Mouse (Mus musculus): ENCODE results near the gene Cbr3.
"Not testable (repeated sequence)": the region's sequence is repeated elsewhere in the genome, so short reads cannot be mapped to it uniquely, and the experiment has no call there.

Cbr3 gene

GRCm38 (mm10) chr16:93682689-93683507 lies at the start of gene Cbr3:
Gene Cbr3 (plus strand): TSS chr16:93683215.
- peak; percentile 23 for DNase-seq (ENCODE audit: low spot score)

GRCm38 (mm10) chr16:93644006-93644405 lies 39.0 kb upstream of the Cbr3 start:
- no peak for DNase-seq (ENCODE audit: low spot score)

DNA sequence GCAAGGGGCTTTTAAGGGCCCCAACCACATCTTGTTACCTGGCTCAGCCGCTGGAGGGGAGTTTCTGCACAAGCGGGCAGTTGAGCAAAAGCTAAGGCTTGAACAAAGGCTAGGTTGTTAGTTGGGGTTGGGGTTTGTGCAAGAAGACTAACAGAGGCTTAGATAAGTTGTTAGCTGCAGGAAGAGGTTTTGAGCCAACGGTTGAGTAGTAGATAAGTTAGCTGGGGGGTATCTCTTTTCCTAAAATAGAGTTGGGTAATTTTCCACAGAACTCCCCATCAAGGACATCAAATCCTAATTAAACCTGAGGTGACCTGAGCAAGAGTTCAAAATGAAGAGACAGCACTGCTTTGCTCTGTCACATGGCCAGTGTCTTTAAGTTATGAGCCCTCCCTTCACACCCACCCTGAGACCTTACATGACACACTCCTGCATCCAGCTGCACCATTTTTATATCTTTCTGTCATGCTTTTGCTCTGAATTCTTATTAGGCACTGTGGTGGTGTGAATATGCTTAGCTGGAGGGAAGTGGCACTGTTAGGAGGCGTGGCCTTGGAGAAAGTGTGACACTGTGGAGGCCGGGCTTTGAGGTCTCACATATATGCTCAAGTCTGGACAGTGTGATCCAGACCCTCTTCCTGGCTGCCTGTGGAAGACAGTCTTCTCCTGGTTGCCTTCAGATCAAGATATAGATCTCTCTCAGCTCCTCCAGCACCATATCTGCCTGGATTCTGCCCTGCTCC lies 34.4 kb upstream of the Cbr3 start:
- DNase-seq (ENCODE audit: low spot score), result no peak

GRCm38 (mm10) chr16:93667976-93668375 lies 15.0 kb upstream of the Cbr3 start:
- no peak for DNase-seq (ENCODE audit: low spot score)

- no peak for DNase-seq (ENCODE audit: low spot score)
Observed at GRCm38 (mm10) chr16:93669521-93669920, 13.5 kb upstream of the Cbr3 start.

- not testable (repeated sequence) for DNase-seq (ENCODE audit: low spot score)
Observed at GRCm38 (mm10) chr16:93670466-93670865, 12.5 kb upstream of the Cbr3 start.

DNA sequence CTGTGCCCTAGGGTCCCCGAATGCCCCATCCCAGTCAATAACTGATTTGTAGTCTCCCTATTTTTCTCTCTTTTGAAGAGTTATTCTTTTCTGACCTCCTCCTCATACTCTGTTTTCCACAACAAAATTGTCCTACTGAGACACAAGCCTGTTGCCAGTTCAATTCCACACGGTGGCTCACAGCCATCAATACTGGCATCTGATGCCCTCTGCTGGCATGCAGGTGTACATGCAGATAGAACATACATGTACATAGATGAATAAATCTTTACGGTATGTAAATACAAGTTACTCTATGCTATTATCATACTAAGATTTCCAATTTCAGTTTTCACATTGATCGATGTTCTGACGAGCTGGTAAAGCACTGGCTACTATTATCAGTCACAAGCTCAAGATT lies 12.0 kb upstream of the Cbr3 start:
- DNase-seq (ENCODE audit: low spot score), result no peak

GRCm38 (mm10) chr16:93676376-93676775 lies 6.6 kb upstream of the Cbr3 start:
- no peak for DNase-seq (ENCODE audit: low spot score)

GRCm38 (mm10) chr16:93678206-93678605 lies 4.8 kb upstream of the Cbr3 start:
- no peak for DNase-seq (ENCODE audit: low spot score)

DNA sequence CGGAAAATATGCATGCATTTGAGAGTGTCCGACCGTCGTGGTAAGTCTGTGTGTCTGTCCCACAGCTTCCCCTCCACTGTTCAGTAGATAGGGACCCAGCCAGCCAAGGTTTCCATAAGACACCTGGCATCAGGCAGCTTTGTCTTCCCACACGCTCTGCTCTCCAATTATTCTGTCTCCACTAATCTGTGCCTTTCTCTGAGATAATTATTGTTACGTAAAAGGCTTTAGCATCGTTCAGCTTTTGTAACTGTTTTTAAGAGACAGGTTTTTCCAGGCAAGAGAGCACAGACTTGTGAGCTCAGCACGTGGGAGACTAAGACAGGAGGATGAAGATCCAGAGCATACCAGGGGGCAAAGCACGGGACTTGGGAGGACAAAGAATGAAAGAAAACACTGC lies 3.9 kb upstream of the Cbr3 start:
- no peak for DNase-seq (ENCODE audit: low spot score)

GRCm38 (mm10) chr16:93682156-93682688 lies 793 bp upstream of the Cbr3 start:
- no peak for DNase-seq (ENCODE audit: low spot score)

DNA sequence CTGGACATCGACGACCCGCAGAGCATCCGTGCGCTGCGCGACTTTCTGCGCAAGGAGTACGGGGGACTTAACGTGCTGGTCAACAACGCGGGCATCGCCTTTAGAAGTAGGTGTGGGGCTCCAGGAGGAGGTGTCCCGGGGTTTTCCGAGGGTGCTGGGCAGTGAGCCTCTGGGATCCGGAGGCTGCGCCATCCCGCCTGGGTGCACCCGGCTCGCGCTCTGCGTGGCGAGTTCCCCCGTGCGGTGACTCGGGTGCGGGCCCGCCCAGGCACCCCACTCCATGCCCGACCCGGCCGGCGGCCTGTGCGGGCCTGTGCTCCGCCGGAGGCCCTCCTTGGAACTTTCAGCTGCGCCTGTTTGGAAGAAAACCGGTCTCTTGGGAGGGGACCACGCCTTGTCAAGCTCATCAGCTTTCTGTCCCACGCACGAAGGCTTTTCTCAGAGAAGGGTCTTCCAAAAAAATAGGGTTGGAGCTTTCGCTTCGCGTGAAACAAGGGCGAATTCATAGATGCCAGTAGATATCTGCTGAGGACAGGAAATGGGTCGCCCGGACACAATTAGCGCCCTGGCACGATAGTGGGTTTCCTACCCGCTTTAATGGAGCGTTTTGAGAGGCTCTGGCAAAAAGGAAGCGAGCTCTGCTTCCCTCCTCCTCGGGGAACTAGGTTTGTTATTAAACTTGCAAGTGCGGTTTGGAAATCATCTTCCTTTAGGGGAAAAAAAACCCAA lies 657 bp downstream of the Cbr3 start:
- DNase-seq (ENCODE audit: low spot score), result no peak

GRCm38 (mm10) chr16:93684441-93684840 lies 1.4 kb downstream of the Cbr3 start:
- no peak for DNase-seq (ENCODE audit: low spot score)

- not testable (repeated sequence) for DNase-seq (ENCODE audit: low spot score)
Observed at GRCm38 (mm10) chr16:93685783-93686182, 2.8 kb downstream of the Cbr3 start.

GRCm38 (mm10) chr16:93686421-93686820 lies 3.4 kb downstream of the Cbr3 start:
- no peak for DNase-seq (ENCODE audit: low spot score)

DNA sequence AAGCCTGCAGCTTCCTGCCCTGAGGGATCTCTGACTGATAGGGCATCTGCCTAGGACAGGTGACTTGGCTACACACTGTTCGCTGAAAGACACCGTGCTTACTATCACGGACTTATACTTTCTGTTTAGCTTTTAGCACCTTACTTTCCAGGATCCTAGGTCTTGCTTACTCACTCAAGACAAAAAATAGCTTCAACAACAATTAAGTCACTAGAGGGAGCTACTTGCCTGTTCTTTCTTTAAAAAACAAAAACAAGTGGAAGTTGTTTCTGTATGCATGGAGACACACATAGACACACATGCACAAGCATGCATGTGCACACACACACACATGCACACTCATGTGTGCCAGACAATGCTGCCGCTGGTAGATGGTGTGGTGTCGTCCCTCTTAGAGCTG lies 3.9 kb downstream of the Cbr3 start:
- no peak for DNase-seq (ENCODE audit: low spot score)

GRCm38 (mm10) chr16:93691206-93691841 lies 8.3 kb downstream of the Cbr3 start:
- DNase-seq (ENCODE audit: low spot score), result no peak

DNA sequence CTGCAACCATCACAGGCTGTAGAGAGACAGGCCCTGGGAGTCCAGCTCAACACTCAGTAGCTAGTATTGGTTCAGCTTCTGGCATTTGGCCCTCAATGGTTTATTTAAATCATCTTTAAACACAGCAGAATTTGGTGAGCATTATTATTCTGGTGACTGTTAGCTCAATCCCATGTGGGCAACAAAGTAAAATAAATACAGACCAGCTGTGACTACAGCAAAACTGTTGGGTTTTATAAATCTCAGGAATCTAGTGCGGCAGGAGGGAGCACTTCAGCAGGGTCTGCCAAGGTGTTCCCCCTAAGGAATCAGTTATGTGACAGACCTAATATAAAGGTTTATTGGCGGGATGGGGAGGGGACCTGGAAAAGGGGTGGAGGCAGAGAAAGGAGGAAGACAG lies 9.7 kb downstream of the Cbr3 start:
- no peak for DNase-seq (ENCODE audit: low spot score)

GRCm38 (mm10) chr16:93707116-93707515 lies 24.1 kb downstream of the Cbr3 start:
- no peak for DNase-seq (ENCODE audit: low spot score)

- DNase-seq (ENCODE audit: low spot score), result no peak
Observed at GRCm38 (mm10) chr16:93709217-93709616, 26.2 kb downstream of the Cbr3 start.

GRCm38 (mm10) chr16:93710924-93711323 lies 27.9 kb downstream of the Cbr3 start:
- DNase-seq (ENCODE audit: low spot score), result no peak
